Mouse (Mus musculus) gastrocnemius, postnatal 4 days (tissue): ENCODE data around the gene Retreg3. TPM values are rescaled to one million over a fixed set of nuclear protein-coding genes. Genes with fewer than 3 reads are reported as not detected.

ENCODE experiments used
- DNase-seq, 2 experiments: peaks; one replicate each; pipeline ENCODE4 v3.0.0; 2021 to 2022; ENCODE audit warnings: low spot score in 2 of 2, mixed read lengths in 2 of 2
- total RNA-seq, 2 experiments: library from RNA; stranded (reverse); gene quantifications; 2 replicates each; pipeline ENCODE4 v1.2.3; 2021

Gene Retreg3
- total RNA-seq, 2 experiments from 2014 or later: 41.6 to 42.9 TPM

GRCm38 (mm10) chr11:101120545-101121188, 974 bp upstream of the Retreg3 start:
- DNase-seq: no peak

- DNase-seq: peak in 1 of 2 experiments; percentile 30
Observed at GRCm38 (mm10) chr11:101119131-101119760, 447 bp downstream of the Retreg3 start.

- DNase-seq: no peak
Observed at GRCm38 (mm10) chr11:101118105-101118504, 1.6 kb downstream of the Retreg3 start.

GRCm38 (mm10) chr11:101115564-101115963, 4.1 kb downstream of the Retreg3 start:
- no peak for DNase-seq

GRCm38 (mm10) chr11:101112186-101112585, 7.5 kb downstream of the Retreg3 start:
- no peak for DNase-seq

GRCm38 (mm10) chr11:101111178-101111577, 8.5 kb downstream of the Retreg3 start:
- no peak for DNase-seq

- DNase-seq: no peak
Observed at GRCm38 (mm10) chr11:101110708-101111107, 9.0 kb downstream of the Retreg3 start.

GRCm38 (mm10) chr11:101109351-101109750, 10.3 kb downstream of the Retreg3 start:
- no peak for DNase-seq

- DNase-seq: no peak
Observed at GRCm38 (mm10) chr11:101103011-101103410, 16.7 kb downstream of the Retreg3 start.

GRCm38 (mm10) chr11:101098231-101098630, 21.5 kb downstream of the Retreg3 start:
- DNase-seq: no peak

- DNase-seq: peak; percentile 80 to 92
Observed at GRCm38 (mm10) chr11:101095314-101096024, 24.2 kb downstream of the Retreg3 start, which contains the start of gene Psmc3ip. Gene Psmc3ip, minus strand, starts transcription at chr11:101095436.

- peak in 1 of 2 experiments; percentile 20 for DNase-seq
Observed at GRCm38 (mm10) chr11:101094930-101095313, 24.8 kb downstream of the Retreg3 start.

- no peak for DNase-seq
Observed at GRCm38 (mm10) chr11:101089931-101090330, 29.8 kb downstream of the Retreg3 start.

- DNase-seq: no peak
Observed at GRCm38 (mm10) chr11:101087682-101088055, 32.0 kb downstream of the Retreg3 start.

GRCm38 (mm10) chr11:101086756-101087681, 32.7 kb downstream of the Retreg3 start, which contains the start of gene Mlx:
Gene Mlx, plus strand, starts transcription at chr11:101087277.
- peak; percentile 79 to 93 for DNase-seq

- no peak for DNase-seq
Observed at GRCm38 (mm10) chr11:101086323-101086674, 33.4 kb downstream of the Retreg3 start.

- no peak for DNase-seq
Observed at GRCm38 (mm10) chr11:101085617-101086322, 33.9 kb downstream of the Retreg3 start.

- DNase-seq: no peak
Observed at GRCm38 (mm10) chr11:101084811-101085210, 34.9 kb downstream of the Retreg3 start.

- DNase-seq: no peak
Observed at GRCm38 (mm10) chr11:101084246-101084645, 35.4 kb downstream of the Retreg3 start.

- peak in 1 of 2 experiments; percentile 35 for DNase-seq
Observed at GRCm38 (mm10) chr11:101083083-101083697, 36.5 kb downstream of the Retreg3 start.
